Mouse (Mus musculus): ENCODE results near the gene Aff1. TPM values are rescaled to one million over a fixed set of nuclear protein-coding genes. Genes with fewer than 3 reads are reported as not detected.

The Aff1 gene
- polyA plus RNA-seq, 1 experiment = 16.8 TPM

- Histone ChIP-seq H3K4me1 (ENCODE audit: control insufficient read depth, insufficient read depth, low read length) (peaks cover 80% of the 10 kb centered on the region), H3K36me3 (ENCODE audit: control insufficient read depth, insufficient read depth, low read length) (no peaks in the 10 kb centered on the region), H3K27ac (ENCODE audit: insufficient read depth, low read depth, low read length) (peak overlapping the region; percentile 88), H3K4me3 (ENCODE audit: insufficient read depth, low read depth, low read length) (no peak overlapping the region), H3K27me3 (replicated peaks; ENCODE audit: control insufficient read depth, insufficient read depth, low read length) (no peaks in the 10 kb centered on the region)
- no peak for DNase-seq
- TF ChIP-seq POLR2A (IDR thresholded peaks at IDR 0.05; ENCODE audit: low read depth, low read length) = no peak
- TF ChIP-seq CTCF (conservative IDR thresholded peaks at IDR 0.05; ENCODE audit: insufficient read depth, insufficient read length, low read depth, low read length) = no peak
- WGBS = 8% methylated on average over 4 of the region's 4 CpGs
Observed at GRCm38 (mm10) chr5:103772252-103772651, 80.1 kb downstream of the Aff1 start.

- DNase-seq = peak; percentile 67
- no peak for TF ChIP-seq POLR2A (IDR thresholded peaks at IDR 0.05; ENCODE audit: low read depth, low read length)
- no peak for TF ChIP-seq CTCF (conservative IDR thresholded peaks at IDR 0.05; ENCODE audit: insufficient read depth, insufficient read length, low read depth, low read length)
- WGBS = 15% methylated on average over 5 of the region's 5 CpGs
- peaks cover 78% of the 10 kb centered on the region for H3K4me1 ChIP-seq (ENCODE audit: control insufficient read depth, insufficient read depth, low read length)
- H3K27ac ChIP-seq (ENCODE audit: insufficient read depth, low read depth, low read length) = peak overlapping the region; percentile 88
- H3K4me3 ChIP-seq (ENCODE audit: insufficient read depth, low read depth, low read length) = peak overlapping the region; percentile 25
- no peaks in the 10 kb centered on the region for H3K27me3 ChIP-seq (replicated peaks; ENCODE audit: control insufficient read depth, insufficient read depth, low read length)
- H3K36me3 ChIP-seq (ENCODE audit: control insufficient read depth, insufficient read depth, low read length) = no peaks in the 10 kb centered on the region
Observed at GRCm38 (mm10) chr5:103773100-103773552, 81.0 kb downstream of the Aff1 start.

DNA sequence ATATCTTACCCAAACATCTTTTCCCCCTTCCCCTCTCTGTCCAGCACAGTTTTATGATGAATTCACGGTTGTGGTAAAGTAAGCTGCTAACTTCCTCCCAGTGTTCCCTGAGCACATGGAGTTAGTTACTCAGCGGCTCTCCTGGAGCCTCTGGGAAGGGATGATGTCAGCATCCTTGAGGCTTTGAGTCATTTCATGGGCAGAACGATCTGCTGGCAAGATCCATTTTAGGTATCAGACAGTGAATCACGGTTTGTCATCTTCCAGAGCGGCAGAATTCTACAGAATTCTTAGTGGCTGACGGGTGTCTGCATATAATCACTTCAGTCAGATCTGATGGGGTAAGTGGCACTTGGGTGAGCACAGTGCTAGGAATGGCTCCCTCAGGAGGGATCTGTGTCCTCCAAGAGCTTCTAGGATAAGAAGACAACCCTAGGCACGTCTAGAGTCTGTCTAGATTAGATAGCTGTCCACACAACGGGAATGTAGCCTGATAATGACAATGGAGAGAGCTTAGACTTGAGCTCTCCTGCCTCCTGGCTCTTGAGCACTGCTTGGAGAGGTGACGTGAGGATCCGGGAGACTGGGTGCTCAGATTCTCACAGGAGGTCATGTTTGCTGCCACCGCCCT, 82.6 kb downstream of the Aff1 start:
- H3K36me3 ChIP-seq (ENCODE audit: control insufficient read depth, insufficient read depth, low read length) = no peaks in the 10 kb centered on the region
- no peak for TF ChIP-seq POLR2A (IDR thresholded peaks at IDR 0.05; ENCODE audit: low read depth, low read length)
- TF ChIP-seq CTCF (conservative IDR thresholded peaks at IDR 0.05; ENCODE audit: insufficient read depth, insufficient read length, low read depth, low read length) = no peak
- H3K4me1 ChIP-seq (ENCODE audit: control insufficient read depth, insufficient read depth, low read length) = peaks cover 86% of the 10 kb centered on the region
- peak overlapping the region; percentile 81 for H3K27ac ChIP-seq (ENCODE audit: insufficient read depth, low read depth, low read length)
- DNase-seq = no peak
- WGBS = 36% methylated on average over 11 of the region's 11 CpGs
- H3K27me3 ChIP-seq (replicated peaks; ENCODE audit: control insufficient read depth, insufficient read depth, low read length) = no peaks in the 10 kb centered on the region
- no peak overlapping the region for H3K4me3 ChIP-seq (ENCODE audit: insufficient read depth, low read depth, low read length)

- Histone ChIP-seq H3K36me3 (ENCODE audit: control insufficient read depth, insufficient read depth, low read length) (no peaks in the 10 kb centered on the region), H3K4me3 (ENCODE audit: insufficient read depth, low read depth, low read length) (no peak overlapping the region), H3K27me3 (replicated peaks; ENCODE audit: control insufficient read depth, insufficient read depth, low read length) (no peaks in the 10 kb centered on the region), H3K4me1 (ENCODE audit: control insufficient read depth, insufficient read depth, low read length) (peaks cover 86% of the 10 kb centered on the region), H3K27ac (ENCODE audit: insufficient read depth, low read depth, low read length) (peak overlapping the region; percentile 42)
- no peak for TF ChIP-seq CTCF (conservative IDR thresholded peaks at IDR 0.05; ENCODE audit: insufficient read depth, insufficient read length, low read depth, low read length)
- no peak for TF ChIP-seq POLR2A (IDR thresholded peaks at IDR 0.05; ENCODE audit: low read depth, low read length)
- DNase-seq = peak; percentile 84
- WGBS = 26% methylated on average over 13 of the region's 13 CpGs
Observed at GRCm38 (mm10) chr5:103775429-103775828, 83.3 kb downstream of the Aff1 start.

- 40% methylated on average over 4 of the region's 4 CpGs for WGBS
- DNase-seq = peak; percentile 75
- H3K36me3 ChIP-seq (ENCODE audit: control insufficient read depth, insufficient read depth, low read length) = no peaks in the 10 kb centered on the region
- no peaks in the 10 kb centered on the region for H3K27me3 ChIP-seq (replicated peaks; ENCODE audit: control insufficient read depth, insufficient read depth, low read length)
- H3K27ac ChIP-seq (ENCODE audit: insufficient read depth, low read depth, low read length) = peak overlapping the region; percentile 84
- TF ChIP-seq POLR2A (IDR thresholded peaks at IDR 0.05; ENCODE audit: low read depth, low read length) (no peak), CTCF (conservative IDR thresholded peaks at IDR 0.05; ENCODE audit: insufficient read depth, insufficient read length, low read depth, low read length) (no peak)
- peaks cover 88% of the 10 kb centered on the region for H3K4me1 ChIP-seq (ENCODE audit: control insufficient read depth, insufficient read depth, low read length)
- H3K4me3 ChIP-seq (ENCODE audit: insufficient read depth, low read depth, low read length) = no peak overlapping the region
Observed at GRCm38 (mm10) chr5:103776842-103777241, 84.7 kb downstream of the Aff1 start.

DNA sequence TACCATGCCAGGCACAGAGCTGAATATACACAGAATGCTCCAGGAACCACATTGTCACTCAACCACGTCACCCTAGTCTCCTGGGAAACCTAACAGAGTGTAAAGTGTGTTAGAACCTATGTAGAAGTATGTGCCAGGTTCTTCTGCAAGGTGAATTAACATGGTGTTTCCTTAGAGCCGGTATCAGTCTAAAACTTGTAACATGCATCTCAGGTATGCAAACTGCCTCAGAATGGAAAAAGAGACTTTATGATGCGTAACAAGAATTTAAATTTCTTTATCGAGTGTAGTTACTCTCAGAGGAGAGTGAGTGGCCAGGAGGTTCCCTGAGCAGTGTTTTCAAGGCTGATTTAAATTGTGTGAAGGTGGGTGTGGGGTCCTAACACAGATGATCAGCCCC, 85.3 kb downstream of the Aff1 start:
- TF ChIP-seq POLR2A (IDR thresholded peaks at IDR 0.05; ENCODE audit: low read depth, low read length) = no peak
- TF ChIP-seq CTCF (conservative IDR thresholded peaks at IDR 0.05; ENCODE audit: insufficient read depth, insufficient read length, low read depth, low read length) = no peak
- Histone ChIP-seq H3K4me3 (ENCODE audit: insufficient read depth, low read depth, low read length) (no peak overlapping the region), H3K4me1 (ENCODE audit: control insufficient read depth, insufficient read depth, low read length) (peaks cover 84% of the 10 kb centered on the region), H3K36me3 (ENCODE audit: control insufficient read depth, insufficient read depth, low read length) (no peaks in the 10 kb centered on the region), H3K27ac (ENCODE audit: insufficient read depth, low read depth, low read length) (peak overlapping the region; percentile 84), H3K27me3 (replicated peaks; ENCODE audit: control insufficient read depth, insufficient read depth, low read length) (no peaks in the 10 kb centered on the region)
- WGBS = 30% methylated on average over 4 of the region's 4 CpGs
- DNase-seq = peak; percentile 45

GRCm38 (mm10) chr5:103778314-103779117, 86.3 kb downstream of the Aff1 start:
- WGBS = 21% methylated on average over 17 of the region's 17 CpGs
- H3K36me3 ChIP-seq (ENCODE audit: control insufficient read depth, insufficient read depth, low read length) = no peaks in the 10 kb centered on the region
- TF ChIP-seq CTCF (conservative IDR thresholded peaks at IDR 0.05; ENCODE audit: insufficient read depth, insufficient read length, low read depth, low read length) (no peak), POLR2A (IDR thresholded peaks at IDR 0.05; ENCODE audit: low read depth, low read length) (no peak)
- H3K27ac ChIP-seq (ENCODE audit: insufficient read depth, low read depth, low read length) = peak overlapping the region; percentile 82
- peak; percentile 89 for DNase-seq
- H3K4me1 ChIP-seq (ENCODE audit: control insufficient read depth, insufficient read depth, low read length) = peaks cover 79% of the 10 kb centered on the region
- no peaks in the 10 kb centered on the region for H3K27me3 ChIP-seq (replicated peaks; ENCODE audit: control insufficient read depth, insufficient read depth, low read length)
- H3K4me3 ChIP-seq (ENCODE audit: insufficient read depth, low read depth, low read length) = no peak overlapping the region

Measured in kidney, adult 2 months (tissue).